Mouse (Mus musculus) bone marrow macrophage, adult 2 months (primary cell): Measurements from ENCODE around the gene Kcnh4. TPM values are rescaled to one million over a fixed set of nuclear protein-coding genes. Genes with fewer than 3 reads are reported as not detected.

Experiments
- H3K27ac ChIP-seq: 2 replicates; pipeline ENCODE4 v1.5.1; 2012; ENCODE audit warnings: low read depth, low read length; ENCODE audit not compliant: insufficient read depth
- H3K4me1 ChIP-seq: 2 replicates; pipeline ENCODE4 v1.6.1; 2012; ENCODE audit warnings: low read length; ENCODE audit not compliant: control insufficient read depth, insufficient read depth
- H3K4me3 ChIP-seq: 2 replicates; pipeline ENCODE4 v1.5.1; 2012; ENCODE audit warnings: mild to moderate bottlenecking, low read length, moderate library complexity; ENCODE audit not compliant: insufficient read depth
- CTCF ChIP-seq: IDR thresholded peaks from 2 replicates; pipeline ENCODE4 v1.5.1; 2012; ENCODE audit warnings: low read depth, mild to moderate bottlenecking, low read length, moderate library complexity
- POLR2A ChIP-seq: IDR thresholded peaks from 2 replicates; pipeline ENCODE4 v1.6.1; 2012; ENCODE audit warnings: mild to moderate bottlenecking, low read depth, low read length, borderline replicate concordance
- polyA plus RNA-seq: library from polyadenylated mRNA; stranded (reverse); fragments of >200 nt; gene quantifications from 2 replicates; pipeline ENCODE4 v1.2.4, GENCODE M21; 2012; ENCODE audit not compliant: missing spikeins, insufficient read depth, insufficient read length

Kcnh4 gene
- polyA plus RNA-seq, 1 experiment, result not detected

DNA sequence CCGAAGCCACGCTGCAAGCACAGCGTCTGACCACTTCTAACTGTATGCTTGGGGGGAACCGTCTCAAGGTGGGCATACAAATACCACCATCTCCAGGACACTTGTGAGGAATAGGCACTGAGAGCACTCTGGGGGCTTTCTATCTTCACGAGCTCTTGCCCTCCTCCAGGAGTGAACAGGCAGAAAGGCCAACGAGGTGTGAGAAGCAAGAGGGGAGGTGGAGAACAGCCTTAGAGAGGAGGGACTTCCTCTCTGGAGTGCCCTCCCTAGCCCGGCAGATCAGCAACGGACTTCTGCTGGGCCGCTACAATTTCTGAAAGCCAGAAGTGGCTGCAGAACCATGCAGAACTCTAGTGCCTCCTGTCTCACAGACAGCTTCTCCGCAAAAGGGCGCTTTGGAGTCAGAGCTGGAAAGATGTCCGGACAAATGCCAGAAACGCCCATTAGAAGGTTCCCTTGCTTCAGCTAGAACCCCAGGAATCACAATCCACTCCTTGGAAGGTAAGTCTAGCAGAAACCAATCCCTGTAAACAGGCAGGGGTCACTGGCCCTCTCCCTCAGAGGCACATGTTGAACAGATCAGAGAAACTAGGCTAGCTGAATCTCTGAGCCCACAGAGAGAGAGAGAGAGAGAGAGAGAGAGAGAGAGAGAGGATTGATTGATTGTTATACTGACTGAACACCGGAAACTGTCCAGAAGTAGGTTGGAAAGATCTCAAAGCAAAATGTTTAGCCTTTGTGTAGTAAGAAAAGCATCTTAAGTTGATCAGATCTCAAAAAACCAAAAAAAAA is 23.6 kb downstream of the Kcnh4 start:
- Histone ChIP-seq H3K27ac (peak overlapping the region; percentile 80), H3K4me1 (peaks cover 34% of the 10 kb centered on the region)

DNA sequence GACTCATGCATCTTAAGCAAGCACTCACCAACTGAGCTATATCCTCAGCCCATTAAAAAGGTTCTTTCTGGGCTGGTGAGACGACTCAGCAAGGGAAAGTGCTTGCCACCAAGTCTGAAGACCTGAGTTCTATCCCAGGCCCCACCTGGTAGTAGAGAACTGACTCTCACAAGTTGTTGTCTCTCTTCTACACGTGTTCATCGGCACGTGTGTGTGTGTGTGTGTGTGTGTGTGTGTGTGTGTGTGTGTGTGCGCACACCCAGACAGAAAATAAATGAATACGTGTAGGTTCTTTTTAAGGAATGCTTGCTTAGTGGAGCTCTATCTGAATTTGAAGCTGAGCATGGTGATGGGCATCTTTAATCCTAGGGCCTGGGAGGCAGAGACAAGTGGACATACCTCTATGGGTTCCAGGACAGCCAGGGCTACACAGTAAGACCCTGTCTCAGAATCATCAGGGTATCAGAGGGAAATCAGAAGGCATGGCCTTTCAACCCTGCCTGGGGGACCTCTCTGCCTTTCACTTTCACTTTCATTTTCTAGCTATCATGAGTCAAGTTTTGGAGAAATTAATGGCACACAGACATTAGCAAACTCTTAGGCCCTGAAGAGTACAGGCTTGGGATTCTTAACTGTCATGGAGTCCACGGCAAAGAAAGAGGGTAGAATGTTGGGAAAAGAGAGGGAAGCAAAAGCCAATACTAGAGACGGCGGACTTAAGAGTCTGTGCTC is 24.4 kb downstream of the Kcnh4 start:
- no peak for TF ChIP-seq POLR2A
- no peak for TF ChIP-seq CTCF
- H3K27ac ChIP-seq, result peak overlapping the region; percentile 21
- peak overlapping the region; percentile 93 for H3K4me3 ChIP-seq
- peaks cover 40% of the 10 kb centered on the region for H3K4me1 ChIP-seq

More for the DNA sequence above, 23.6 kb downstream of the Kcnh4 start:
- no peak for TF ChIP-seq POLR2A
- no peak for TF ChIP-seq CTCF
- H3K4me3 ChIP-seq, result peak overlapping the region; percentile 93

DNA sequence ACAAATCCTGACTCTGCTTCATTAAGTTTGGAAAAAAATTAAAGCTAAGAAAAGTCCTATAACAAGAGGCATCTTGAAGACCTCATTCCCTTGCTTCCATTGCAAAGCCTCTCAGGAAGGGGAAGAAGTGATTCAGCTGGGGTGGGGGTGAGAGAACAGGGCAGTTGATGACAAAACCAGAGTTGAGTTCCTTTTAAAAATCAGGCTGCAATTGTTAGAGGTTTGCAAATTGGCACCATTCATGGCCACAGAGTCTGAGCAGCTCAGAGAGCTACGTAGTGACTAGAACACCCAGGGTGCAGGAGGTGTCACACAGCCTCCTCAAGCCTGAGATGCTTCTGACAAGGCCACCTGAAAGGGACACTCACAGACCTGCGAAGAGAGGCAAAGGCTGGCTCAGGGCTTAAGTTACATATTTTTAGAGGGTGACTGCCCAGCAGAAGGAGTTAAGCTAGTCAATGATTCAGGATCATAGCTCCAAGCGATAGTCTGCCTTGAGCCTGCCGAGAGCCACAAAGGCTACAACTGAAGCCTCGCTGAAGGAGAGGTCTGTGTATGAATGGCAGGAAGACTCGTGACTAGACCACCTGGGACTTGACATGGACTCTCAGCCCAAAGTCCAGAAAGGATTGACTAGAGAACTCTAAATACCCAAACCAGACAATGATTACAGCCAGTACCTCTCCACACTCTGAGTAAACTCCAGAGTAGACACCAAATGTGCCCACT is 29.1 kb downstream of the Kcnh4 start:
- Histone ChIP-seq H3K4me1 (peaks cover 56% of the 10 kb centered on the region), H3K27ac (peak overlapping the region; percentile 25), H3K4me3 (no peak overlapping the region)
- no peak for TF ChIP-seq CTCF
- no peak for TF ChIP-seq POLR2A

DNA sequence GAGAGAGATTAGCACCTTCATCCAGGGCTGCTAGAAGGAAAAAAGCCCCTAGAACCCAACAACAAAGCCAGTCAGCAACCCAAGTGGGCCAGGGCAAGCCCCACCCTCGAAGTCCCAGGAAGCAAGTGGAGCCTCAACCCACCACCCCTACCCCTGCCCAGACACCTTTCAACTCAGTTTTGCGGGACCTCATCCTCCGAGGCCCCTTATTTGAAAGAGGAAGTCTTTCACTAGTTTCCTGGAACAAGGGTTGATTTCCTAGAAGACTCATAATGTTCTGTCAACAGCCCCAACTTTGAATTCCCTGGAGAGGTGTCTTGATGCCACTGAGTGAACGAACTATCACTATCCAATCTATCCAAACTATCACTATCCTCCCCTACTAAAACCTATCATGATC is 29.8 kb downstream of the Kcnh4 start:
- Histone ChIP-seq H3K4me1 (peaks cover 55% of the 10 kb centered on the region), H3K4me3 (no peak overlapping the region), H3K27ac (no peak overlapping the region)
- TF ChIP-seq POLR2A (no peak), CTCF (no peak)

DNA sequence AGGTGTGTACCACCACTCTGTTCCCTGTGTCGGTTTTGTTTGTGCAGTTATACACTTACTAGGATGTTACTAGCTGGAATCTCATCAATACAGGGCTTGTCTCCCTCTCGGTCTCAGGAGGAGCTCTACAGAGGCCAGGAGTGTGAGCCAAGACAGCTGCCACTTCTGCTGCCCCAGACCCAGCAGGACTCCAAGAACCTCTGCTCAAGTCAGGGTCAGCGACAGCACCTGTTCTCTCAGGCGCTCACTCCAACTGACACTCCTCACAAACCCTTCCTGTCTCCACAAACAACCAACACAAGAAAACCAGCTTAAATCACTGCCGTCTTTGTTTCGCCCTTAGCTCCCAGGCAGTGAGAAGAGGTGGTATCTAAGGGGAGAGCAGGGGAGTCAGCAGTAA is 31.1 kb downstream of the Kcnh4 start:
- H3K4me3 ChIP-seq, result no peak overlapping the region
- H3K4me1 ChIP-seq, result peaks cover 62% of the 10 kb centered on the region
- TF ChIP-seq POLR2A (no peak), CTCF (no peak)
- no peak overlapping the region for H3K27ac ChIP-seq

DNA sequence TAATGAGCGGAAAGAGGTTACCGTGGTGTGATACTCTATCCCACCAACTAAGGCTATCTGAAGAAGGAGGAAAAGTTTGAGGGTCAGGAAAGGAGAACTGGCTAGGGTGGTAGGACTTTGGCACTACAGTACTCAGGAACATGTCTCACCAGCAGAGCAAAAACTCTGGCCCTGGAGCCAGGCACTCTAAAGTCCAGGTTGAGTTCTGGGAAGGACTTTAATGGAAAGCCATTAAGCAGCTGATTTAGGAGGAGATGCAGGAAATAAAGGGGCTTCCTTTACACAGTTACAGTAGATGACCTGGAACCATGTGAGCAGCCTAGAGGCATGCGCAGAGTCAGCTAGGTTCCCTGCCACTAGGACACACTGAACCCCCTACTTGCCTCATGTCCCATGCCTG is 32.5 kb downstream of the Kcnh4 start:
- Histone ChIP-seq H3K27ac (no peak overlapping the region), H3K4me1 (peaks cover 65% of the 10 kb centered on the region), H3K4me3 (no peak overlapping the region)
- TF ChIP-seq POLR2A, result no peak
- TF ChIP-seq CTCF, result no peak

DNA sequence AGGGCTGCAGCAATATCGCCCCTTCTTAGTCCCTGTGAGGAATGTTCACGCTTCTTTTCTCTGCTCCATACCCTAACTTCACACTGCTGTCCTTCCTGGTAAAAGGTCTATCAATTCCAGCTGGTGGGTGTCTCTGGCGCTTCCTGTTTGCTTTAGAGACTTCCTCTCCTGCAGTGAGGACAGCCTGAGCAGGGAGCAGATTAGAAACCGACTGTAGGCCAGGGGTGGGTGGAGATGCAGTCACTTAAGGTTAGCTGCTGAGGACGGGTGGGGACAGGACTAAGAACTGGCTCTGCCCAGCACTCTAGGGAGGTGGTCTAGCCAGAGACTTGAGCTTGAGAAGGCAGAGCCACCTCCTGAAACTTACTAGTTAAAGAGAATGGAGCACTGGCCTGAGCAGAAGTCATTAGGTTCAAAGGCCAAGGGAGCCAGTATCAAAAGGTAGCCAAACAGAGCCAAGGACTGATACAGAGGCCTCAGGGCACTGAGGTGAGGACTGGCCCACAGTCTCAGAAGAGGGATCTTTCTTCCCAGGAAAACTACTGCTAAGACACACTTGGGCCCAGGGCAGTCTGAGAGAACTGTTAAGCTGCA is 34.7 kb downstream of the Kcnh4 start:
- Histone ChIP-seq H3K4me1 (peaks cover 66% of the 10 kb centered on the region), H3K4me3 (peak overlapping the region; percentile 8; the same call in 1 of the 2 replicates), H3K27ac (peak overlapping the region; percentile 87)
- TF ChIP-seq POLR2A (no peak), CTCF (no peak)

DNA sequence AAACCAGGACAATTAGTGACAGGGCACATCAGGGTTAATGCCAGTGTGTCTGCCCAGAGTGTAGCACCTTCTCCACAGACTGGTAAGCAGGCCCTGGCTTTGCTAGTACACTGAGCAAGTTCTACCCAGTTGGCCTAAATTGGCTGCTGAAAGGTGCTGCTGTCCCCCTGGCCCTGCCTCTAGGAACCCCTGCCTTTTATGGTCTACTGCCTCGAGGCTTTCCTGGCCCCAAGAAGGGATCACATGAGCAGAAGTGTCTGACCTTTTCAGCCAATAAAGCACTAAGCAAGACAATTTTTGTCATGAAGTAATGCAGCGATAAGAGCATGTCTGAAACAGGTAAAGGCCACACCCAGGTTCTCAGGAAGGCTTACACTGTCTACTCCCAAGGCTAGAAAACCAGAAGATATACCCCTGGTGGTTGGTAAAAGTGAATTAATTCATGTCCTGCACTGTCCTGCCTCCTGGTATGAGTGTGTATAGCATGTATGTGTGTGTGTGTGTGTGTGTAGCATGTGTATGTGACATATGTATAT is 37.2 kb downstream of the Kcnh4 start:
- H3K4me3 ChIP-seq, result no peak overlapping the region
- TF ChIP-seq POLR2A (no peak), CTCF (no peak)
- H3K27ac ChIP-seq, result peak overlapping the region; percentile 87
- peaks cover 68% of the 10 kb centered on the region for H3K4me1 ChIP-seq
